Mouse (Mus musculus) megakaryocyte, embryonic 14.5 days (primary cell): ENCODE data around the gene Apopt1.

Source experiments
- FLI1 ChIP-seq: IDR thresholded peaks from 2 replicates; pipeline ENCODE4 v1.6.1; 2012; ENCODE audit warnings: low read length, inconsistent platforms, mixed read lengths
- GATA1 ChIP-seq: IDR thresholded peaks from 3 replicates; pipeline ENCODE4 v1.6.1; 2012; ENCODE audit warnings: mixed read lengths, low read length, inconsistent platforms, borderline replicate concordance

- TF ChIP-seq GATA1 (no peak), FLI1 (no peak)
Measured at GRCm38 (mm10) chr12:111768322-111768928, 55.4 kb downstream of the Apopt1 start.
